In genomic region chr2:165316204-165316603, GRCm38 (mm10) we compare ENCODE assay signal across 12 mouse cellular contexts. TPM values are rescaled to one million over a fixed set of nuclear protein-coding genes. Genes with fewer than 3 reads are reported as not detected.
DNase-seq lines count a peak whose midpoint lies in the region; ATAC-seq and TF ChIP-seq lines count a peak whose summit lies in the region.
"Had no signal": no experiment of that assay in that cellular context is flagged by ENCODE, and none has a peak within 500 bp of the region (broad histone marks: within the 10 kb centered on the region; RNA-seq: fewer than 3 reads in every experiment).

No protein-coding gene starts in this region.

- H3K4me1 ChIP-seq in kidney, embryonic 14.5 days (ENCODE audit: control insufficient read depth, insufficient read depth, low read length) = peaks cover 67% of the 10 kb centered on the region
- peaks cover 41% of the 10 kb centered on the region for H3K4me1 ChIP-seq in embryonic facial prominence, embryonic 12.5 days
- H3K4me1 ChIP-seq in hindbrain, embryonic 14.5 days (replicated peaks; ENCODE audit: control insufficient read depth, insufficient read depth, low read length) = peaks cover 34% of the 10 kb centered on the region
- H3K4me1 ChIP-seq in midbrain, postnatal 0 days (ENCODE audit: insufficient read depth, low read length) = peaks cover 27% of the 10 kb centered on the region

- H3K9ac ChIP-seq in kidney, embryonic 14.5 days (ENCODE audit: low read depth, low read length) = peak overlapping the region; percentile 31; the same call in 1 of the 2 replicates
- H3K9ac ChIP-seq in embryonic facial prominence, embryonic 12.5 days = no peak overlapping the region
- peak overlapping the region; percentile 53 for H3K9ac ChIP-seq in hindbrain, embryonic 14.5 days
- 0 out of 2 replicates have a peak overlapping the region, but pooled peaks have one; percentile 8 for H3K9ac ChIP-seq in midbrain, postnatal 0 days (replicated peaks; ENCODE audit: low read length, poor library complexity, severe bottlenecking)

- no peak for TF ChIP-seq CTCF in midbrain, postnatal 0 days (IDR thresholded peaks at IDR 0.05)

- H3K27me3 ChIP-seq in kidney, embryonic 14.5 days (ENCODE audit: control insufficient read depth, insufficient read depth, low read length) = no peaks in the 10 kb centered on the region
- no peaks in the 10 kb centered on the region for H3K27me3 ChIP-seq in embryonic facial prominence, embryonic 12.5 days
- H3K27me3 ChIP-seq in hindbrain, embryonic 14.5 days (ENCODE audit: control insufficient read depth, insufficient read depth, low read length) = no peaks in the 10 kb centered on the region
- H3K27me3 ChIP-seq in midbrain, postnatal 0 days (ENCODE audit: insufficient read depth, low read length) = no peaks in the 10 kb centered on the region

- no peak for ATAC-seq in kidney, embryonic 14.5 days (ENCODE audit: low FRiP score, low TSS enrichment)
- no peak for ATAC-seq in embryonic facial prominence, embryonic 12.5 days (ENCODE audit: insufficient number of reproducible peaks, insufficient read depth, low FRiP score, low TSS enrichment)
- ATAC-seq in hindbrain, embryonic 14.5 days (ENCODE audit: low FRiP score) = no peak
- ATAC-seq in midbrain, postnatal 0 days (ENCODE audit: low FRiP score) = no peak

- DNase-seq in kidney, adult 8-10 months = no peak
- no peak for DNase-seq in hindbrain, embryonic 14.5 days (ENCODE audit: low spot score)
- no peak for DNase-seq in midbrain, postnatal 0 days (ENCODE audit: low spot score)
- DNase-seq in ovary, adult 18-20 months (ENCODE audit: low spot score) = no peak
- DNase-seq in heart, postnatal 10 days = no peak
- no peak for DNase-seq in thymus, postnatal 0 days (ENCODE audit: low spot score)
- DNase-seq: thymus, adult 18-20 months had no signal

- H3K4me3 ChIP-seq in kidney, embryonic 14.5 days (ENCODE audit: low read length) = no peak overlapping the region
- H3K4me3 ChIP-seq in embryonic facial prominence, embryonic 12.5 days = no peak overlapping the region
- no peak overlapping the region for H3K4me3 ChIP-seq in hindbrain, embryonic 14.5 days (replicated peaks; ENCODE audit: low read length)
- no peak overlapping the region for H3K4me3 ChIP-seq in midbrain, postnatal 0 days (ENCODE audit: low read depth, low read length)

- intact Hi-C loops in heart, postnatal 10 days (cut with DNase I) = no loop called here

- H3K27ac ChIP-seq in kidney, embryonic 14.5 days (ENCODE audit: low read depth, low read length) = peak overlapping the region; percentile 61; the same call in 1 of the 2 replicates
- peak overlapping the region; percentile 72 for H3K27ac ChIP-seq in embryonic facial prominence, embryonic 12.5 days
- peak overlapping the region; percentile 91 for H3K27ac ChIP-seq in hindbrain, embryonic 14.5 days
- peak overlapping the region; percentile 91 for H3K27ac ChIP-seq in midbrain, postnatal 0 days (ENCODE audit: low read depth, low read length)

- WGBS in kidney, embryonic 14.5 days = 51% methylated on average over 10 of the region's 10 CpGs
- 60% methylated on average over 10 of the region's 10 CpGs for whole genome bisulfite sequencing in embryonic facial prominence, embryonic 12.5 days
- WGBS in hindbrain, embryonic 14.5 days = 22% methylated on average over 10 of the region's 10 CpGs
- WGBS in midbrain, postnatal 0 days = 24% methylated on average over 9 of the region's 10 CpGs

- H3K36me3 ChIP-seq in kidney, embryonic 14.5 days (ENCODE audit: control insufficient read depth, insufficient read depth, low read length) = peaks cover 38% of the 10 kb centered on the region
- H3K36me3 ChIP-seq in embryonic facial prominence, embryonic 12.5 days = peaks cover 48% of the 10 kb centered on the region
- H3K36me3 ChIP-seq in hindbrain, embryonic 14.5 days (replicated peaks; ENCODE audit: control insufficient read depth, insufficient read depth) = peaks cover 43% of the 10 kb centered on the region
- H3K36me3 ChIP-seq in midbrain, postnatal 0 days (ENCODE audit: insufficient read depth, low read length) = peaks cover 23% of the 10 kb centered on the region

- no peak overlapping the region for H3K4me2 ChIP-seq in kidney, embryonic 14.5 days (replicated peaks; ENCODE audit: low read depth, low read length)
- H3K4me2 ChIP-seq in embryonic facial prominence, embryonic 12.5 days (replicated peaks) = no peak overlapping the region
- peak overlapping the region; percentile 33; the same call in 1 of the 2 replicates for H3K4me2 ChIP-seq in hindbrain, embryonic 14.5 days (replicated peaks)
- H3K4me2 ChIP-seq in midbrain, postnatal 0 days (ENCODE audit: low read depth, low read length, poor library complexity, severe bottlenecking) = no peak overlapping the region

- H3K9me3 ChIP-seq in kidney, embryonic 14.5 days (ENCODE audit: control insufficient read depth, low read length) = no peaks in the 10 kb centered on the region
- H3K9me3 ChIP-seq in embryonic facial prominence, embryonic 12.5 days = no peaks in the 10 kb centered on the region
- H3K9me3 ChIP-seq in hindbrain, embryonic 14.5 days (ENCODE audit: control insufficient read depth, low read length) = no peaks in the 10 kb centered on the region
- H3K9me3 ChIP-seq in midbrain, postnatal 0 days (ENCODE audit: low read length) = no peaks in the 10 kb centered on the region

RNA-seq across cellular contexts. Expression of gene Elmo2, which starts 10.1 kb away (rescaled TPM):
- polyA plus RNA-seq in kidney, embryonic 14.5 days (2014; fragmentation: Nextera tagmentation; extraction: Ambion mirVana) = 56.9 and 84.1 TPM in 2 replicates
- 91.7 TPM in 2 replicates for polyA plus RNA-seq in embryonic facial prominence, embryonic 12.5 days (2016; fragmentation: Nextera tagmentation; extraction: Ambion mirVana)
- polyA plus RNA-seq in hindbrain, embryonic 14.5 days (2014; fragmentation: Nextera tagmentation; extraction: Ambion mirVana) = 99.7 and 100 TPM in 2 replicates
- total RNA-seq in midbrain, postnatal 0 days (2014; rRNA removed) = 98.6 and 99.4 TPM in 2 replicates
- polyA plus RNA-seq in midbrain, postnatal 0 days (2015; fragmentation: Nextera tagmentation; extraction: Ambion mirVana) = 77.2 and 80.2 TPM in 2 replicates
- 10 to 100 TPM; 26.0 to 26.5 TPM for total RNA-seq in heart, postnatal 10 days (2021)
- polyA plus RNA-seq in thymus, postnatal 0 days (2015; fragmentation: Nextera tagmentation; extraction: Ambion mirVana) = 39.8 and 42.8 TPM in 2 replicates

RNA-seq across cellular contexts. Expression of gene Slc35c2, which starts 28.5 kb away (rescaled TPM):
- 35.4 and 54.1 TPM in 2 replicates for polyA plus RNA-seq in kidney, embryonic 14.5 days (2014; fragmentation: Nextera tagmentation; extraction: Ambion mirVana)
- 52.8 and 57.0 TPM in 2 replicates for polyA plus RNA-seq in embryonic facial prominence, embryonic 12.5 days (2016; fragmentation: Nextera tagmentation; extraction: Ambion mirVana)
- polyA plus RNA-seq in hindbrain, embryonic 14.5 days (2014; fragmentation: Nextera tagmentation; extraction: Ambion mirVana) = 60.1 and 60.8 TPM in 2 replicates
- 89.6 and 98.9 TPM in 2 replicates for total RNA-seq in midbrain, postnatal 0 days (2014; rRNA removed)
- polyA plus RNA-seq in midbrain, postnatal 0 days (2015; fragmentation: Nextera tagmentation; extraction: Ambion mirVana) = 68.7 and 69.3 TPM in 2 replicates
- total RNA-seq in heart, postnatal 10 days (2021) = 10 to 100 TPM; 18.5 to 19.8 TPM
- polyA plus RNA-seq in thymus, postnatal 0 days (2015; fragmentation: Nextera tagmentation; extraction: Ambion mirVana) = 49.5 and 49.6 TPM in 2 replicates

RNA-seq across cellular contexts. Expression of gene Zfp663, which starts 52.3 kb away (rescaled TPM):
- polyA plus RNA-seq in kidney, embryonic 14.5 days (2014; fragmentation: Nextera tagmentation; extraction: Ambion mirVana) = 0.67 and 0.88 TPM in 2 replicates
- 2.6 and 2.9 TPM in 2 replicates for polyA plus RNA-seq in embryonic facial prominence, embryonic 12.5 days (2016; fragmentation: Nextera tagmentation; extraction: Ambion mirVana)
- 6.2 and 6.3 TPM in 2 replicates for polyA plus RNA-seq in hindbrain, embryonic 14.5 days (2014; fragmentation: Nextera tagmentation; extraction: Ambion mirVana)
- total RNA-seq in midbrain, postnatal 0 days (2014; rRNA removed) = 4.8 and 10.2 TPM in 2 replicates
- 3.8 and 4.3 TPM in 2 replicates for polyA plus RNA-seq in midbrain, postnatal 0 days (2015; fragmentation: Nextera tagmentation; extraction: Ambion mirVana)
- not detected for total RNA-seq in heart, postnatal 10 days (2021)
- polyA plus RNA-seq in thymus, postnatal 0 days (2015; fragmentation: Nextera tagmentation; extraction: Ambion mirVana) = 0.14 TPM in 1 of 2 replicates, not detected in the other
- total RNA-seq: heart, postnatal 4 days; megakaryocyte progenitor cell, adult 5-6 weeks had no signal
- polyA plus RNA-seq: C2C12 had no signal
